Mouse (Mus musculus) B cell, adult 2 months (primary cell): Measurements from ENCODE around the gene Znrd1.
A peak's percentile ranks its signal among the peaks of the same experiment; 100 is the strongest.

Source experiments
- DNase-seq, 2 experiments: peaks; one replicate each; pipeline ENCODE4 v3.0.0; 2022

The Znrd1 gene

GRCm38 (mm10) chr17:36970316-36970890 is 12.0 kb upstream of the Znrd1 start:
- DNase-seq = no peak

- no peak for DNase-seq
These were observed 8.5 kb upstream of the Znrd1 start for GRCm38 (mm10) chr17:36966875-36967274.

- no peak for DNase-seq
These were observed 2.8 kb upstream of the Znrd1 start for GRCm38 (mm10) chr17:36961125-36961524.

GRCm38 (mm10) chr17:36958884-36959283 is 525 bp upstream of the Znrd1 start:
- DNase-seq = no peak

GRCm38 (mm10) chr17:36953062-36953461 is 5.3 kb downstream of the Znrd1 start:
- DNase-seq = no peak

- no peak for DNase-seq
These were observed 5.7 kb downstream of the Znrd1 start for GRCm38 (mm10) chr17:36952631-36953030.

- DNase-seq = peak; percentile 97
These were observed 7.1 kb downstream of the Znrd1 start, which contains the start of gene Ppp1r11 for GRCm38 (mm10) chr17:36950981-36951947. Gene Ppp1r11, minus strand, starts transcription at chr17:36951741.

- no peak for DNase-seq
These were observed 9.1 kb downstream of the Znrd1 start for GRCm38 (mm10) chr17:36949265-36949664.

- DNase-seq = no peak
These were observed 10.1 kb downstream of the Znrd1 start for GRCm38 (mm10) chr17:36948286-36948685.

GRCm38 (mm10) chr17:36947051-36947819 is 11.1 kb downstream of the Znrd1 start:
- DNase-seq = peak; percentile 36 to 37

- no peak for DNase-seq
These were observed 14.1 kb downstream of the Znrd1 start for GRCm38 (mm10) chr17:36944121-36944775.

- no peak for DNase-seq
These were observed 14.7 kb downstream of the Znrd1 start for GRCm38 (mm10) chr17:36943691-36944090.

- peak in 1 of 2 experiments; percentile 17 for DNase-seq
These were observed 15.4 kb downstream of the Znrd1 start, which contains the start of gene Rnf39 for GRCm38 (mm10) chr17:36942791-36943471. Gene Rnf39, plus strand, starts transcription at chr17:36942918.

- peak; percentile 23 to 34 for DNase-seq
These were observed 16.0 kb downstream of the Znrd1 start for GRCm38 (mm10) chr17:36942391-36942790.

- no peak for DNase-seq
These were observed 20.3 kb downstream of the Znrd1 start for GRCm38 (mm10) chr17:36938056-36938455.

GRCm38 (mm10) chr17:36931806-36932205 is 26.6 kb downstream of the Znrd1 start:
- DNase-seq = no peak

- no peak for DNase-seq
These were observed 27.2 kb downstream of the Znrd1 start for GRCm38 (mm10) chr17:36931130-36931529.

GRCm38 (mm10) chr17:36930233-36930632 is 28.1 kb downstream of the Znrd1 start:
- DNase-seq = no peak

GRCm38 (mm10) chr17:36929236-36929932 is 29.0 kb downstream of the Znrd1 start:
- DNase-seq = no peak

GRCm38 (mm10) chr17:36927496-36928120 is 30.8 kb downstream of the Znrd1 start:
- DNase-seq = no peak

- DNase-seq = no peak
These were observed 34.9 kb downstream of the Znrd1 start for GRCm38 (mm10) chr17:36923491-36923890.
